Mouse (Mus musculus) liver, postnatal 0 days (tissue): Measurements from ENCODE around the gene Gucd1. TPM values are rescaled to one million over a fixed set of nuclear protein-coding genes. Genes with fewer than 3 reads are reported as not detected.

Experiments
- ATAC-seq: fragments of 200-750 bp; cut with Nextera tagmentation; 2 replicates; pipeline ENCODE4 v1.8.0; 2017; ENCODE audit warnings: mild to moderate bottlenecking, moderate library complexity
- DNase-seq: peaks from one replicate; pipeline ENCODE4 v3.0.0-alpha.2; 2016
- H3K27ac ChIP-seq: fragments of 300-500 bp; sonication (generic); 2 replicates; pipeline ENCODE4 v1.5.1; 2014; ENCODE audit warnings: antibody characterized with exemption, moderate library complexity, mild to moderate bottlenecking, low read depth
- H3K27me3 ChIP-seq: fragments of 300-500 bp; sonication (generic); 2 replicates; pipeline ENCODE4 v1.6.1; 2014; ENCODE audit warnings: low read length, control low read depth, mixed read lengths; ENCODE audit not compliant: insufficient read depth
- H3K36me3 ChIP-seq: fragments of 300-500 bp; sonication (generic); replicated peaks from 2 replicates; pipeline ENCODE4 v1.6.1; 2014; ENCODE audit warnings: mild to moderate bottlenecking, control low read depth, low read length, moderate library complexity, mixed read lengths; ENCODE audit not compliant: insufficient read depth
- H3K4me1 ChIP-seq: fragments of 300-500 bp; sonication (generic); 2 replicates; pipeline ENCODE4 v1.6.1; 2014; ENCODE audit warnings: antibody characterized with exemption, mild to moderate bottlenecking, control low read depth; ENCODE audit not compliant: insufficient read depth
- H3K4me2 ChIP-seq: fragments of 300-500 bp; sonication (generic); 2 replicates; pipeline ENCODE4 v1.6.1; 2014; ENCODE audit warnings: low read depth, mild to moderate bottlenecking, low read length, moderate library complexity, mixed read lengths
- H3K4me3 ChIP-seq: fragments of 300-500 bp; sonication (generic); 2 replicates; pipeline ENCODE4 v1.5.1; 2014; ENCODE audit warnings: low read depth, low read length
- H3K9ac ChIP-seq: fragments of 300-500 bp; sonication (generic); replicated peaks from 2 replicates; pipeline ENCODE4 v1.6.1; 2014; ENCODE audit warnings: mild to moderate bottlenecking, moderate library complexity
- H3K9me3 ChIP-seq: fragments of 300-500 bp; sonication (generic); 2 replicates; pipeline ENCODE4 v1.6.1; 2016; ENCODE audit warnings: mild to moderate bottlenecking, control low read depth, low read length, mixed read lengths
- CTCF ChIP-seq: sonication (generic); IDR thresholded peaks from 2 replicates; pipeline ENCODE4 v1.5.1; 2016; ENCODE audit warnings: antibody characterized with exemption, low read depth
- EP300 ChIP-seq: IDR thresholded peaks from 2 replicates; pipeline ENCODE4 v1.6.1; 2016; ENCODE audit warnings: antibody characterized with exemption, low read depth, mild to moderate bottlenecking
- WGBS: fragments of 180-500 bp; shearing (Covaris S2); extraction: QIAGEN DNeasy Blood & Tissue Kit; methylation state at CpG from one replicate; pipeline ENCODE4 v1.1.7; 2014; ENCODE audit not compliant: insufficient replicate concordance; 5-methylcytosine and 5-hydroxymethylcytosine counted together
- polyA plus RNA-seq: library from polyadenylated mRNA; unstranded; fragments of >200 nt; fragmentation: Nextera tagmentation; extraction: Ambion mirVana; gene quantifications from 2 replicates; pipeline ENCODE4 v1.2.1, GENCODE M21; 2015

Gene Gucd1
- polyA plus RNA-seq, 1 experiment from 2014 or later: 45.6 TPM

DNA sequence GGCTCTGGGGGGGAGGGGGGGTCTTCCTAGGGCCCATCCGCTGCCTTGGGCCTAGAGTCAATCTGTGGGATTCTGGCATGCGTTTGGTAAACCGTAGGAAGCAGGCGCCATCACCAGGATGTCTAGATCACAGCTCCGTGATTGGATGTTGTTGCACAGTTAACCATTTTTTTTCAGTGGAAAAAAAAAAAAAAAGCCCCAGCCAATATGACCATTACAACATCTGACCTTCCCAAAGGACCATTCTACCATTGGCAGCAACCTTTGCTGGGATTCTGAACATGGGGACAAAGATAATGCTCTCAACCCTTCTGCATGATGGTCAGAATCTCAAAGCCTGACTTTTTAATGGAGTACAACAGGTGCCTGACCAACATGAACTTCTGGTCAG lies 87.6 kb downstream of the Gucd1 start:
- Histone ChIP-seq H3K9me3 (no peaks in the 10 kb centered on the region), H3K36me3 (no peaks in the 10 kb centered on the region), H3K27me3 (no peaks in the 10 kb centered on the region), H3K27ac (peak overlapping the region; percentile 86), H3K9ac (no peak overlapping the region), H3K4me1 (peaks cover 9% of the 10 kb centered on the region), H3K4me3 (no peak overlapping the region), H3K4me2 (no peak overlapping the region)
- DNase-seq (no peak), ATAC-seq (no peak)
- 68% methylated on average over 5 of the region's 5 CpGs for WGBS
- no peak for TF ChIP-seq EP300
- TF ChIP-seq CTCF: no peak

DNA sequence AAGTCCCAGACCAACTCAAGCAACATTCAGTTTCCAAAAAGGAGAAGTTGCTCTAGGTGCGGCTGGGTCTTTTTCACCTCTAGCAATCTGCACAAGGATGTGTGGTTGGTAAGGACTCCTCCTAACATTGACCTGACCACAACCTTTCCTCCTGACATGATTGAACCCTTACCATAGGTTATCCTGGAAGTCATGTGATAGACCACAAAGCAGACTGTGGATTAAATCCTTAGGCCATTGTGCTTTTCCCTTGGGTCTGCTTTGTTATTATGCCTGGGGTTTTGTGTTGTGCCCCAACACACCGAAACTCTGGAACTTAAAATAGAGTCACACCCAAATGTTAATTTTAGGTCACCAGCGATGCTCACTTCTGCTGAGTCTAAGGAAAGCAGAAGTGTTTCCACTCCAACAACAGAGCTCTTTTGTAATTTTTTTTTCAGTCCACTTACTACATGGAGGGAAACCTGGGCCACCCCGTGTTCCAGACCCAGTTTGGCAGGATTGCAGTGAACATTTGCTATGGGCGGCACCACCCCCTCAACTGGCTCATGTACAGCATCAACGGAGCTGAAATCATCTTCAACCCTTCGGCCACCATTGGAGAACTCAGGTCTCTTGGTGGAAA lies 88.1 kb downstream of the Gucd1 start:
- ATAC-seq: peak; percentile 36
- DNase-seq: no peak
- WGBS: 41% methylated on average over 7 of the region's 7 CpGs
- H3K4me1 ChIP-seq: peaks cover 9% of the 10 kb centered on the region
- H3K9me3 ChIP-seq: no peaks in the 10 kb centered on the region
- peak overlapping the region; percentile 86 for H3K27ac ChIP-seq
- no peak overlapping the region for H3K4me3 ChIP-seq
- no peak overlapping the region for H3K9ac ChIP-seq
- H3K36me3 ChIP-seq: no peaks in the 10 kb centered on the region
- H3K27me3 ChIP-seq: no peaks in the 10 kb centered on the region
- TF ChIP-seq EP300: no peak
- TF ChIP-seq CTCF: no peak
- H3K4me2 ChIP-seq: peak overlapping the region; percentile 38; the same call in 1 of the 2 replicates

DNA sequence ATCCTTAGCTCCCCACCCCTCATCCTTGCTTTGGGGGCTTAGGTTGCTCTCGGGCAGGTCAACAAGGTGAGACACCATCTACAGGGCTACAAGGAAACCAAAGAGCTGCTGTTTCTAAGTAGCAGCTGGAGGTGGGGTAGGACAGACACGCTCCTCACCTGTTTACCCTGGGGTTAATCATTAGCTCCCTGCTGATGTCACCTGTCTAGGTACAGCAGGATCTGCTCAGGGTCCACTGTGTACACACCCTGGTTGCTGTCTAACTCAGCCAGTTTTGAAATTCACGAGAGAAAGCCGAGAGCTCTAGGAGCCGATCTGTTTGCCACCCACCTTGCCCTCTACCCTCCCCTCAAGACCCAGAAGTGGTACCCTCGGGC lies 88.8 kb downstream of the Gucd1 start:
- H3K4me3 ChIP-seq: no peak overlapping the region
- ATAC-seq: peak; percentile 100

DNA sequence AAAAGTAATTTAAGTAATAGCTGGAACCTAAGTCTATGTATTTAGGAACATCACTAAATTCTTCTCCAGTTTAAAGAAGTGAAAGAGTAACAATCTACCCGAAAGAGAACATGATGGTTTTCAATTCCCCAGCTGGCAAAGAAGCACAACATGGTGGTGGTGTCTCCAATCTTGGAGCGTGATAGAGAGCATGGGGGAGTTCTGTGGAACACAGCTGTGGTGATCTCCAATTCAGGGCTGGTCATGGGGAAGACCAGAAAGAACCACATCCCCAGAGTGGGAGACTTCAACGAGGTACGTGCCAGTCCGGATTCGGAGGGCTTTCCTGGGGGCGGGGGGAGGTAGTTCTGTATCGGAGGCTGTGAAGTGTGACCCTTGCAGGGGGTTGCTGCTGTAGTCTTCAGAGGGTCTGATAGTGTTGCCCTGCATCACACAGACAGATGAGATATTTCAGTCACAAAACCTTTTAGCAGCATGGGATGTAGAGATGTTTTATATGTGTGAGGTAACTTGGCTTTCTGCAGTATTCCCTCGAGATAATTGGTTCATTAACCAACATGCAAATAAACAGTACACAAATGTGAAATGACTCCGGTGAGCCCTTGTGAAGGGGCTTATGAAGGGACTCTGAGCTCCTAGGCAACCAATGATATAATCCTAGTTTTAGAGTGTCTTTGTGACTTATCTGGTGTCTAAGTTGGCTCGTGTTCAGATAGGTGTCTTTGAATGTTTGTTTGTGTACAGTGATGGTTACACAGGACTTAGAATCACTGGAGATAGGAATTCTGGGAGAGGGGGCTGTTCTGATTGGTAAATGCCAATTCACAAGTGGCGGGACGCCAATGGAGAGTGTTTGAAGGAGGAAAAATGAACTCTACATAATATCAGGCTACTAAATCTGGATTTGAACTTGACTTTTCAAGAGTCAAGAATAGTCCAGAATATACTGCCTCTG lies 89.4 kb downstream of the Gucd1 start:
- DNase-seq (no peak), ATAC-seq (peak; percentile 68)

More for the DNA sequence above, 88.8 kb downstream of the Gucd1 start:
- Histone ChIP-seq H3K9me3 (no peaks in the 10 kb centered on the region), H3K27me3 (no peaks in the 10 kb centered on the region), H3K36me3 (no peaks in the 10 kb centered on the region), H3K4me1 (peaks cover 9% of the 10 kb centered on the region), H3K9ac (no peak overlapping the region), H3K4me2 (peak overlapping the region; percentile 38), H3K27ac (peak overlapping the region; percentile 86)
- WGBS: 67% methylated on average over 6 of the region's 6 CpGs
- peak; percentile 50 for DNase-seq
- TF ChIP-seq EP300 (no peak), CTCF (no peak)

DNA sequence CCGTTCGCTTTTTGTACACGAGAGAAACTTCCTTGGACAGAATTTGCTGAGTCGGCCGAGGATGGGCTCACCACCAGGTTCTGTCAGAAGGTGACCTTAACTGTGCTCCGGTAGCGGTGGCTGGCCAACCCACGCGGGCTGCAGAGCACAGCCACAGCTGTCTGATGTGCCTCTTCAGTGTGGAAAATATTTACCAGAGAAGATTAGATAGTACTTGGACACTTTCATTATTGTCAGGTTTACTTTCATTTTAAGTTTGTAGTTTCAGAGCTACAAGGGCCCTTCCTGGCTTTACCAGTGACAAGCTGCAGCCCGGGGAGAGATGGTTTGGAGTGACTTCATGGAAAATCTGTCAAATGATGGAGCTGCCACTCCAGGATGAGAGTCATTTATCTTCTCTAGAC lies 93.3 kb downstream of the Gucd1 start:
- 0 out of 2 replicates have a peak, but pooled peaks cover 4% of the 10 kb centered on the region for H3K36me3 ChIP-seq
- H3K27ac ChIP-seq: peak overlapping the region; percentile 39; the same call in 1 of the 2 replicates
- 0 out of 2 replicates have a peak overlapping the region, but pooled peaks have one; percentile 13 for H3K4me2 ChIP-seq
- H3K9ac ChIP-seq: no peak overlapping the region
- WGBS: 63% methylated on average over 10 of the region's 10 CpGs
- no peak overlapping the region for H3K4me3 ChIP-seq
- H3K9me3 ChIP-seq: no peaks in the 10 kb centered on the region
- H3K27me3 ChIP-seq: no peaks in the 10 kb centered on the region
- TF ChIP-seq CTCF (no peak), EP300 (no peak)
- DNase-seq (no peak), ATAC-seq (no peak)
- peaks cover 3% of the 10 kb centered on the region for H3K4me1 ChIP-seq

More for the DNA sequence above, 89.4 kb downstream of the Gucd1 start:
- peak overlapping the region; percentile 86 for H3K27ac ChIP-seq
- 59% methylated on average over 13 of the region's 13 CpGs for WGBS
- H3K4me2 ChIP-seq: peak overlapping the region; percentile 15
- no peak overlapping the region for H3K9ac ChIP-seq
- peaks cover 9% of the 10 kb centered on the region for H3K4me1 ChIP-seq
- H3K36me3 ChIP-seq: no peaks in the 10 kb centered on the region
- no peak overlapping the region for H3K4me3 ChIP-seq
- H3K9me3 ChIP-seq: no peaks in the 10 kb centered on the region
- H3K27me3 ChIP-seq: no peaks in the 10 kb centered on the region
- TF ChIP-seq EP300 (no peak), CTCF (no peak)

DNA sequence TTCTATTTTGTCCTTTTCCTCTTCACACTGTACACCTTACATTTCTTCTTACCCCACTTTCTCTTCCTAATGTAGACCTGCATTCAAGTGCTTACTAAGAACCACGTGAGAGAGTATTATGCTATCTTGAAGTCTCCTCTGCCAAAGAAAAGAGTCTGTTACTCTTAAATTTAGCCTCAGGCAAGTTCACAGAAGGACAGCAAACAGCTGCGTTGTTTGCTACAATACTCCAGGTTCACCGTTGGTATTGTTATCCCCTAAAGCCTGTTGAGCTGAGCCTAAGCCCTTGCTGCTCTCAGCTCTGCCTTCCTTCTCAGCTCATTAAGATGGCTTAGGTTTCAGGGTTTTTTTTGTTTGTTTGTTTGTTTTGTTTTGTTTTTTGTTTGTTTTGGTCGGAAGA lies 99.0 kb downstream of the Gucd1 start:
- ATAC-seq (no peak), DNase-seq (no peak)
- TF ChIP-seq CTCF (no peak), EP300 (no peak)
- Histone ChIP-seq H3K4me1 (no peaks in the 10 kb centered on the region), H3K27me3 (no peaks in the 10 kb centered on the region), H3K9ac (no peak overlapping the region), H3K27ac (no peak overlapping the region), H3K9me3 (no peaks in the 10 kb centered on the region), H3K36me3 (0 out of 2 replicates have a peak, but pooled peaks cover 4% of the 10 kb centered on the region), H3K4me3 (no peak overlapping the region), H3K4me2 (no peak overlapping the region)
- WGBS: 66% methylated on average over 4 of the region's 4 CpGs
